Comparison of ENCODE assay signal across 8 mouse cellular contexts in genomic region chr4:32982716-32983175, GRCm38 (mm10). TPM values are rescaled to one million over a fixed set of nuclear protein-coding genes. Genes with fewer than 3 reads are reported as not detected.
A peak's percentile ranks its signal among the peaks of the same experiment; 100 is the strongest.
DNase-seq lines count a peak whose midpoint lies in the region; ATAC-seq lines count a peak whose summit lies in the region.

Gene Rragd (plus strand): TSS chr4:32983037.

- peak; percentile 66 to 67 for DNase-seq in cerebellum, postnatal 10 days
- DNase-seq in cerebellum, adult 9-10 months: no peak
- DNase-seq in heart, adult 9 months (ENCODE audit: low spot score in 2 of 2): peak; percentile 15 to 21
- peak; percentile 70 for DNase-seq in naive thymus-derived CD4-positive, alpha-beta T cell, adult 2 months (ENCODE audit: low read depth)
- no peak for DNase-seq in urinary bladder, postnatal 25 days (ENCODE audit: low spot score)

- peak within 1 kb of the TSS; percentile 80 for H3K9ac ChIP-seq in embryonic facial prominence, embryonic 13.5 days
- H3K9ac ChIP-seq in kidney, embryonic 14.5 days (ENCODE audit: low read depth, low read length): peak within 1 kb of the TSS; percentile 74
- H3K9ac ChIP-seq in limb, embryonic 15.5 days: peak within 1 kb of the TSS; percentile 58

- no peaks in the 10 kb centered on the region for H3K9me3 ChIP-seq in embryonic facial prominence, embryonic 13.5 days
- H3K9me3 ChIP-seq in kidney, embryonic 14.5 days (ENCODE audit: control insufficient read depth, low read length): no peaks in the 10 kb centered on the region
- no peaks in the 10 kb centered on the region for H3K9me3 ChIP-seq in limb, embryonic 15.5 days

- H3K4me1 ChIP-seq in embryonic facial prominence, embryonic 13.5 days: peaks cover 16% of the 10 kb centered on the region
- peaks cover 10% of the 10 kb centered on the region for H3K4me1 ChIP-seq in kidney, embryonic 14.5 days (ENCODE audit: control insufficient read depth, insufficient read depth, low read length)
- H3K4me1 ChIP-seq in limb, embryonic 15.5 days: peaks cover 21% of the 10 kb centered on the region

- peaks cover 18% of the 10 kb centered on the region for H3K27me3 ChIP-seq in embryonic facial prominence, embryonic 13.5 days
- H3K27me3 ChIP-seq in kidney, embryonic 14.5 days (ENCODE audit: control insufficient read depth, insufficient read depth, low read length): no peaks in the 10 kb centered on the region
- 0 out of 2 replicates have a peak, but pooled peaks cover 3% of the 10 kb centered on the region for H3K27me3 ChIP-seq in limb, embryonic 15.5 days

- H3K27ac ChIP-seq in embryonic facial prominence, embryonic 13.5 days: peak within 1 kb of the TSS; percentile 55; the same call in 1 of the 2 replicates
- peak within 1 kb of the TSS; percentile 67 for H3K27ac ChIP-seq in kidney, embryonic 14.5 days (ENCODE audit: low read depth, low read length)
- H3K27ac ChIP-seq in limb, embryonic 15.5 days: peak within 1 kb of the TSS; percentile 75

- peak within 1 kb of the TSS; percentile 74 for H3K4me3 ChIP-seq in embryonic facial prominence, embryonic 13.5 days
- H3K4me3 ChIP-seq in kidney, embryonic 14.5 days (ENCODE audit: low read length): peak within 1 kb of the TSS; percentile 81
- peak within 1 kb of the TSS; percentile 72 for H3K4me3 ChIP-seq in limb, embryonic 15.5 days

- peak within 1 kb of the TSS; percentile 100 for H3K4me2 ChIP-seq in embryonic facial prominence, embryonic 13.5 days
- H3K4me2 ChIP-seq in kidney, embryonic 14.5 days (replicated peaks; ENCODE audit: low read depth, low read length): peak within 1 kb of the TSS; percentile 99
- peak within 1 kb of the TSS; percentile 100 for H3K4me2 ChIP-seq in limb, embryonic 15.5 days

- ATAC-seq in embryonic facial prominence, embryonic 13.5 days (ENCODE audit: insufficient number of reproducible peaks, insufficient read depth, low FRiP score, low TSS enrichment, low read depth): peak; percentile 85
- peak; percentile 81 for ATAC-seq in kidney, embryonic 14.5 days (ENCODE audit: low FRiP score, low TSS enrichment)
- peak; percentile 61 for ATAC-seq in limb, embryonic 15.5 days (ENCODE audit: insufficient number of reproducible peaks, low FRiP score, low TSS enrichment, low read depth)

- WGBS in embryonic facial prominence, embryonic 13.5 days: under 1% methylated on average over 16 of the region's 18 CpGs
- WGBS in kidney, embryonic 14.5 days: under 1% methylated on average over 15 of the region's 18 CpGs
- 1% methylated on average over 14 of the region's 18 CpGs for WGBS in limb, embryonic 15.5 days

- H3K36me3 ChIP-seq in embryonic facial prominence, embryonic 13.5 days: no peaks in the 10 kb centered on the region
- no peaks in the 10 kb centered on the region for H3K36me3 ChIP-seq in kidney, embryonic 14.5 days (ENCODE audit: control insufficient read depth, insufficient read depth, low read length)
- H3K36me3 ChIP-seq in limb, embryonic 15.5 days: no peaks in the 10 kb centered on the region

RNA-seq across cellular contexts. Expression of gene Rragd, which starts in this region (rescaled TPM):
- 8.2 and 9.9 TPM in 2 replicates for polyA plus RNA-seq in embryonic facial prominence, embryonic 13.5 days (2015; fragmentation: Nextera tagmentation; extraction: Ambion mirVana)
- polyA plus RNA-seq in kidney, embryonic 14.5 days (2014; fragmentation: Nextera tagmentation; extraction: Ambion mirVana): 14.5 and 21.1 TPM in 2 replicates
- 13.1 and 17.3 TPM in 2 replicates for polyA plus RNA-seq in limb, embryonic 15.5 days (2015; fragmentation: Nextera tagmentation; extraction: Ambion mirVana)

Comparison
In these comparisons a context has a peak if more than half of its experiments do, and no peak if none do; other contexts are left out.
1. DNase-seq: peak in cerebellum, postnatal 10 days (2 of 2), heart, adult 9 months (2 of 2) and naive thymus-derived CD4-positive, alpha-beta T cell, adult 2 months (single experiment); none in cerebellum, adult 9-10 months (single experiment) and urinary bladder, postnatal 25 days (single experiment).
2. Peak in every context shown above with its lines, with median percentiles within 50 percentile points of each other: ATAC-seq, H3K27ac ChIP-seq, H3K4me2 ChIP-seq, H3K4me3 ChIP-seq and H3K9ac ChIP-seq.